Mouse (Mus musculus) C2C12 (cell line): ENCODE measurements around the gene Slc45a1. TPM values are rescaled to one million over a fixed set of nuclear protein-coding genes. Genes with fewer than 3 reads are reported as not detected.

Experiments used
- H3K27me3 ChIP-seq: one replicate; pipeline ENCODE4 v1.6.1; 2011; ENCODE audit not compliant: control insufficient read depth, insufficient read depth, insufficient read length
- H3K36me3 ChIP-seq: one replicate; pipeline ENCODE4 v1.6.1; 2011; ENCODE audit not compliant: control insufficient read depth, insufficient read depth
- H3K4me3 ChIP-seq: one replicate; pipeline ENCODE4 v1.5.1; 2011; ENCODE audit warnings: mild to moderate bottlenecking, control low read depth; ENCODE audit not compliant: poor library complexity, insufficient read depth, severe bottlenecking
- H3K79me2 ChIP-seq: one replicate; pipeline ENCODE4 v1.6.1; 2011; ENCODE audit not compliant: control insufficient read depth, insufficient read depth
- H3K79me3 ChIP-seq: one replicate; pipeline ENCODE4 v1.6.1; 2011; ENCODE audit warnings: low read depth, control low read depth
- H3ac ChIP-seq: one replicate; pipeline ENCODE3; 2011; ENCODE audit warnings: low read depth; ENCODE audit not compliant: control insufficient read depth, insufficient read length
- CEBPB ChIP-seq: IDR thresholded peaks from one replicate; pipeline ENCODE4 v1.6.1; 2011; ENCODE audit warnings: low read depth, mild to moderate bottlenecking, control low read depth, moderate library complexity
- CTCF ChIP-seq: IDR thresholded peaks from one replicate; pipeline ENCODE4 v1.5.1; 2011; ENCODE audit not compliant: control insufficient read depth, insufficient read depth, insufficient read length
- FOSL1 ChIP-seq: IDR thresholded peaks from one replicate; pipeline ENCODE4 v1.8.0; 2011; ENCODE audit warnings: mild to moderate bottlenecking, low read length; ENCODE audit not compliant: poor library complexity, insufficient read depth, severe bottlenecking
- MAX ChIP-seq: IDR thresholded peaks from one replicate; pipeline ENCODE4 v1.6.1; 2011; ENCODE audit warnings: mild to moderate bottlenecking, control low read depth
- MYOD1 ChIP-seq: IDR thresholded peaks from one replicate; pipeline ENCODE4 v1.6.1; 2011; ENCODE audit warnings: low read depth; ENCODE audit not compliant: control insufficient read depth, insufficient read length
- MYOG ChIP-seq: IDR thresholded peaks from one replicate; pipeline ENCODE4 v1.6.1; 2011; ENCODE audit not compliant: control insufficient read depth, insufficient read length; ENCODE audit errors: extremely low read depth
- USF1 ChIP-seq: IDR thresholded peaks from one replicate; pipeline ENCODE4 v1.6.1; 2011; ENCODE audit warnings: low read depth, mild to moderate bottlenecking, control low read depth, moderate library complexity
- polyA plus RNA-seq: library from polyadenylated mRNA; unstranded; fragments of >200 nt; fragmentation: generic; extraction: Trizol; gene quantifications from one replicate; pipeline ENCODE4 v1.2.1, GENCODE M21; 2012; ENCODE audit warnings: missing spikeins

The Slc45a1 gene
- polyA plus RNA-seq, 1 experiment = 0.01 TPM

DNA sequence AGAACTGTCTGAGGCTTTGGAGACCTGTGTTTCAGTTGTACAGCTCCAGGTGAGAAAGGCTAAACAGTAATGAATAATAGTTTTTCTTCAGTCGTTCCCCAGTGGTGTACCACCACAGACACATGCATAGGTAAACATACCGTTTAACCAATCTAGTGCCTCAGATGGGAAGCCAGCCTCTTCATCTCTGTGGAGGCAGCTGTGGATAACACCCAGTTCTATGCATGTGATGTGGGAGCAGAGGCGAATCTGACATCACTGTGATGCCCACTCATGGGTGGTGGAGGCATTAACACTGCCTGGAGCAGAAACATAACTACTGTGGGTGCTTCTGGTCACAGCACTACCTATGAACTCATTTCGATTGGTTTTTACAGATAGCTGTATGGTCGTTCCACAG, 56.0 kb downstream of the Slc45a1 start:
- TF ChIP-seq CEBPB (no peak), MAX (no peak), MYOG (no peak), USF1 (no peak), CTCF (no peak), FOSL1 (no peak), MYOD1 (no peak)
- peaks cover 27% of the 10 kb centered on the region for H3K79me3 ChIP-seq
- no peak overlapping the region for H3K4me3 ChIP-seq
- no peaks in the 10 kb centered on the region for H3K27me3 ChIP-seq
- H3K36me3 ChIP-seq = peaks cover 5% of the 10 kb centered on the region
- H3K79me2 ChIP-seq = peaks cover 86% of the 10 kb centered on the region
- H3ac ChIP-seq = no peak overlapping the region

DNA sequence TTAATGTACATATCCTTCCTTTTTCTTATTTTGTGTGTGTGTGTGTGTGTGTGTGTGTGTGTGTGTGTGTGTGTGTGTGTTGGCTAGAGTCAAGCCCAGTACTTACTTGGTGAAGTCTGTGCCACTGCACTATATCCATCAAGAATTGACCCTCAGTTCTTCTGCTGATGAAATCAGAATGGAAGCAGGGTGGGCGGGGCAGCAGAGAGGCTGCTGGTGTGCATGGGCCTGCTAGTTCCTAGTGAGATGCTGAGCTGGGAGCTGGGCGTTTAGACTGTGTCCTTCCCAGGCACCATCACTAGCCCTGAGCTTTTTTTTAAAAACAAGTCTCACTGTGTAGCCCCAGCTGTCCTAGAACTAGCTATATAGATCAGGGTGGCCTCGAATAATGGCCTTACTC, 56.9 kb downstream of the Slc45a1 start:
- Histone ChIP-seq H3K4me3 (no peak overlapping the region), H3K36me3 (peaks cover 5% of the 10 kb centered on the region), H3ac (no peak overlapping the region), H3K79me2 (peaks cover 95% of the 10 kb centered on the region), H3K79me3 (peaks cover 29% of the 10 kb centered on the region), H3K27me3 (no peaks in the 10 kb centered on the region)
- TF ChIP-seq MYOD1 = no peak
- TF ChIP-seq MYOG = no peak
- no peak for TF ChIP-seq USF1
- no peak for TF ChIP-seq CTCF
- no peak for TF ChIP-seq FOSL1
- no peak for TF ChIP-seq MAX
- no peak for TF ChIP-seq CEBPB

DNA sequence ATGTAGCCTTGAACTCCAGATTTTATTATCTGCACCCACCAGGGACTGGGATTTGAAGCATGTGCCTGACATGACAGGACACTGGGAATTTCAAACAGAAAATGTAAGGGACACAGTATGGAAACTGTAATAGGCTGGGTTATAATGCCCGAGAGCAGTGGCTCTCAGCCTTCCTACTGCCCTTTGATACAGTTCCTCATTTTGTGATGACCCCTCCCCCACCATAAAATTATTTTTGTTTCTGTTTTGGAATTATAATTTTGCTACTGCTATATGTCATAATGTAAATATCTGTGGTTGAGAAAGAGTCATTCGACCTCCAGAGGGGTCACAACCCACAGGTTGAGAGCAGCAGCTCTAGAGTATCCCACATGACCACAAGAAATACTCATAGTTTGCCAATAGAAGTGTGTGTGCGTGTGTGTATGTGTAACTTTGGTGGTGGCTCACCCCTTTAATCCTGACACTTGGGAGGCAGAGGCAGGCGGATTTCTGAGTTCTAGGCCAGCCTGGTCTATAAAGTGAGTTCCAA, 57.6 kb downstream of the Slc45a1 start:
- Histone ChIP-seq H3ac (no peak overlapping the region), H3K36me3 (peaks cover 5% of the 10 kb centered on the region), H3K79me2 (peaks cover 97% of the 10 kb centered on the region), H3K27me3 (no peaks in the 10 kb centered on the region), H3K4me3 (no peak overlapping the region), H3K79me3 (peaks cover 31% of the 10 kb centered on the region)
- TF ChIP-seq CEBPB (no peak), FOSL1 (no peak), USF1 (no peak), MAX (no peak), MYOD1 (no peak), MYOG (no peak), CTCF (no peak)

GRCm38 (mm10) chr4:150593473-150594217, 58.3 kb downstream of the Slc45a1 start:
- Histone ChIP-seq H3ac (no peak overlapping the region), H3K79me2 (peaks cover 97% of the 10 kb centered on the region), H3K79me3 (peaks cover 37% of the 10 kb centered on the region), H3K36me3 (peaks cover 5% of the 10 kb centered on the region), H3K4me3 (no peak overlapping the region), H3K27me3 (no peaks in the 10 kb centered on the region)
- TF ChIP-seq FOSL1 = no peak
- no peak for TF ChIP-seq MYOG
- TF ChIP-seq CEBPB = no peak
- TF ChIP-seq USF1 = no peak
- no peak for TF ChIP-seq CTCF
- no peak for TF ChIP-seq MYOD1
- TF ChIP-seq MAX = no peak

GRCm38 (mm10) chr4:150592087-150592486, 59.9 kb downstream of the Slc45a1 start:
- no peaks in the 10 kb centered on the region for H3K27me3 ChIP-seq
- no peak overlapping the region for H3K4me3 ChIP-seq
- peaks cover 40% of the 10 kb centered on the region for H3K79me3 ChIP-seq
- no peak for TF ChIP-seq FOSL1
- TF ChIP-seq CTCF = no peak
- TF ChIP-seq CEBPB = no peak
- no peak for TF ChIP-seq MYOD1
- no peak for TF ChIP-seq USF1
- TF ChIP-seq MAX = no peak
- no peak for TF ChIP-seq MYOG
- peaks cover under 1% of the 10 kb centered on the region for H3K36me3 ChIP-seq
- H3K79me2 ChIP-seq = peaks cover 97% of the 10 kb centered on the region
- no peak overlapping the region for H3ac ChIP-seq

DNA sequence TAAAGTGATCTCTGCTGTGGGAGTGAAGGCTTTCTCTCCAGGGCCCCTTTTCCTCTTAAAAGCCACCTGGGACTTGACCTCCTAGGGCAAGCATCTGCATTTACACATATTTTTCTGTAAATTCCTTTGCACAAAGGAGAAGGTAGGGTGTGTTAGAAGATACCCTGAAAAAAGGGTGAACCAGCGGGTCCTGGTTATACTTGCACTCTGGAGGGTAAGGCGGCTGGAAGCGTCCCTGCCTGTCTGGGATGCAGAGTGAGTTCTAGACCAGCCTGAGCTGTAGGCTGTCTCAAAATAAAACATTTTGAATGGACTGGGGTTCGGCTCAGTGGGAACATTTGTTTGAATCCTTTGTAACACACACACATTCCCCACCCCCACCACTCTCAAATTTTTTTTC, 60.4 kb downstream of the Slc45a1 start:
- TF ChIP-seq MAX (no peak), CEBPB (no peak), FOSL1 (no peak), USF1 (no peak), CTCF (no peak), MYOG (no peak), MYOD1 (no peak)
- no peaks in the 10 kb centered on the region for H3K36me3 ChIP-seq
- peaks cover 97% of the 10 kb centered on the region for H3K79me2 ChIP-seq
- H3K79me3 ChIP-seq = peaks cover 41% of the 10 kb centered on the region
- H3K4me3 ChIP-seq = no peak overlapping the region
- H3ac ChIP-seq = no peak overlapping the region
- no peaks in the 10 kb centered on the region for H3K27me3 ChIP-seq
